Mouse (Mus musculus) E14TG2a.4 (cell line): ENCODE data around the gene Plxnb2.

Experiments
- CTCF ChIP-seq: conservative IDR thresholded peaks from 2 replicates; pipeline ENCODE4 v1.5.1; 2014; ENCODE audit warnings: low read length
- NANOG ChIP-seq: IDR thresholded peaks from 2 replicates; pipeline ENCODE4 v1.6.1; 2014; ENCODE audit warnings: borderline replicate concordance, low read length, mixed read lengths
- POU5F1 ChIP-seq: IDR thresholded peaks from 2 replicates; pipeline ENCODE4 v1.6.1; 2014; ENCODE audit warnings: low read length, borderline replicate concordance

- TF ChIP-seq CTCF (no peak), NANOG (no peak), POU5F1 (no peak)
These were observed 35.1 kb upstream of the Plxnb2 start for GRCm38 (mm10) chr15:89215611-89216233.
